Mouse (Mus musculus) C2C12 (cell line): ENCODE data around the gene Fam151a. TPM values are rescaled to one million over a fixed set of nuclear protein-coding genes. Genes with fewer than 3 reads are reported as not detected.
"Not testable (repeated sequence)": the region's sequence is repeated elsewhere in the genome, so short reads cannot be mapped to it uniquely, and the experiment has no call there.

Source experiments
- H3K27me3 ChIP-seq: one replicate; pipeline ENCODE4 v1.6.1; 2011; ENCODE audit not compliant: control insufficient read depth, insufficient read depth, insufficient read length
- H3K36me3 ChIP-seq: one replicate; pipeline ENCODE4 v1.6.1; 2011; ENCODE audit not compliant: control insufficient read depth, insufficient read depth
- H3K4me3 ChIP-seq: one replicate; pipeline ENCODE4 v1.5.1; 2011; ENCODE audit warnings: mild to moderate bottlenecking, control low read depth; ENCODE audit not compliant: poor library complexity, insufficient read depth, severe bottlenecking
- H3K79me2 ChIP-seq: one replicate; pipeline ENCODE4 v1.6.1; 2011; ENCODE audit not compliant: control insufficient read depth, insufficient read depth
- H3K79me3 ChIP-seq: one replicate; pipeline ENCODE4 v1.6.1; 2011; ENCODE audit warnings: low read depth, control low read depth
- H3ac ChIP-seq: one replicate; pipeline ENCODE3; 2011; ENCODE audit warnings: low read depth; ENCODE audit not compliant: control insufficient read depth, insufficient read length
- CEBPB ChIP-seq: IDR thresholded peaks from one replicate; pipeline ENCODE4 v1.6.1; 2011; ENCODE audit warnings: low read depth, mild to moderate bottlenecking, control low read depth, moderate library complexity
- CTCF ChIP-seq: IDR thresholded peaks from one replicate; pipeline ENCODE4 v1.5.1; 2011; ENCODE audit not compliant: control insufficient read depth, insufficient read depth, insufficient read length
- FOSL1 ChIP-seq: IDR thresholded peaks from one replicate; pipeline ENCODE4 v1.8.0; 2011; ENCODE audit warnings: mild to moderate bottlenecking, low read length; ENCODE audit not compliant: poor library complexity, insufficient read depth, severe bottlenecking
- MAX ChIP-seq: IDR thresholded peaks from one replicate; pipeline ENCODE4 v1.6.1; 2011; ENCODE audit warnings: mild to moderate bottlenecking, control low read depth
- MYOD1 ChIP-seq: IDR thresholded peaks from one replicate; pipeline ENCODE4 v1.6.1; 2011; ENCODE audit warnings: low read depth; ENCODE audit not compliant: control insufficient read depth, insufficient read length
- MYOG ChIP-seq: IDR thresholded peaks from one replicate; pipeline ENCODE4 v1.6.1; 2011; ENCODE audit not compliant: control insufficient read depth, insufficient read length; ENCODE audit errors: extremely low read depth
- USF1 ChIP-seq: IDR thresholded peaks from one replicate; pipeline ENCODE4 v1.6.1; 2011; ENCODE audit warnings: low read depth, mild to moderate bottlenecking, control low read depth, moderate library complexity
- polyA plus RNA-seq: library from polyadenylated mRNA; unstranded; fragments of >200 nt; fragmentation: generic; extraction: Trizol; gene quantifications from one replicate; pipeline ENCODE4 v1.2.1, GENCODE M21; 2012; ENCODE audit warnings: missing spikeins

Fam151a gene
- polyA plus RNA-seq, 1 experiment = not detected

- TF ChIP-seq CTCF (no peak), USF1 (no peak), CEBPB (no peak), MAX (no peak), FOSL1 (no peak), MYOG (no peak), MYOD1 (no peak)
- H3ac ChIP-seq = no peak overlapping the region
- H3K4me3 ChIP-seq = no peak overlapping the region
- H3K79me3 ChIP-seq = no peaks in the 10 kb centered on the region
- no peaks in the 10 kb centered on the region for H3K27me3 ChIP-seq
- H3K36me3 ChIP-seq = no peaks in the 10 kb centered on the region
- no peaks in the 10 kb centered on the region for H3K79me2 ChIP-seq
Measured at GRCm38 (mm10) chr4:106792276-106792675, 58.6 kb downstream of the Fam151a start.

GRCm38 (mm10) chr4:106793826-106794225, 60.1 kb downstream of the Fam151a start:
- not testable (repeated sequence) for H3ac ChIP-seq, H3K79me3 ChIP-seq, H3K79me2 ChIP-seq, H3K4me3 ChIP-seq, H3K36me3 ChIP-seq, H3K27me3 ChIP-seq

DNA sequence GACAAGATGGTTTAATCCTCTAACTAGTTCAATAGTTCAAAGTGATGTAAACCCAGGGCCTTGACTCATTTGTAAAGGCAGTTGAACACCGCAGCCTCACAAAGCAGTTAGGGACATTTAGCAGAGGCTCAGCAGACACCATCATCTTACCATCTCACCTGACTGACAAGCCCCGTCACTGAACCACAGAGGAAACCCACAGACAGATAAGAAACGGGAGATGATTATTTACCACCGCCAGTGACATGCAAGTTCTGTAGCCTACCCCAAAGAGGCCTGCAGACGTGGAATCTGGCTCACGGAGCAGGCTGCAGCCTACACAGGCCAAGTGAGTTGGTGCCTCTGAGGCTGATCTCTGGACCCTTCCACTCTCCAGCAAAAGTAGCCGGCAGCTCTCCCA, 60.6 kb downstream of the Fam151a start:
- no peaks in the 10 kb centered on the region for H3K36me3 ChIP-seq
- H3K79me3 ChIP-seq = no peaks in the 10 kb centered on the region
- H3K27me3 ChIP-seq = no peaks in the 10 kb centered on the region
- no peak overlapping the region for H3ac ChIP-seq
- no peak overlapping the region for H3K4me3 ChIP-seq
- no peaks in the 10 kb centered on the region for H3K79me2 ChIP-seq
- no peak for TF ChIP-seq MYOG
- no peak for TF ChIP-seq CEBPB
- no peak for TF ChIP-seq USF1
- no peak for TF ChIP-seq CTCF

- TF ChIP-seq MYOD1 = no peak
- no peak for TF ChIP-seq MYOG
- TF ChIP-seq CEBPB = no peak
- TF ChIP-seq FOSL1 = no peak
- no peak for TF ChIP-seq CTCF
- H3K79me3 ChIP-seq = no peaks in the 10 kb centered on the region
- no peaks in the 10 kb centered on the region for H3K79me2 ChIP-seq
- H3K36me3 ChIP-seq = no peaks in the 10 kb centered on the region
- H3ac ChIP-seq = no peak overlapping the region
- no peak overlapping the region for H3K4me3 ChIP-seq
- H3K27me3 ChIP-seq = no peaks in the 10 kb centered on the region
Measured at GRCm38 (mm10) chr4:106795289-106795688, 61.6 kb downstream of the Fam151a start.

Other genes with a start within 250 kb of the Fam151a start
- gene Bsnd, start 241.6 kb upstream of the Fam151a start, polyA plus RNA-seq = not detected
- gene Dhcr24, start 172.9 kb upstream of the Fam151a start, polyA plus RNA-seq = 113 TPM
- not detected for gene Lexm, start 116.6 kb upstream of the Fam151a start, polyA plus RNA-seq
- not detected for gene Ttc22, start 111.5 kb upstream of the Fam151a start, polyA plus RNA-seq
- gene Pars2, start 82.8 kb upstream of the Fam151a start, polyA plus RNA-seq = 7.6 TPM
- 24.7 TPM for gene Ttc4, start 54.9 kb upstream of the Fam151a start, polyA plus RNA-seq
- gene Mroh7, start 3.0 kb upstream of the Fam151a start, polyA plus RNA-seq = not detected
- 0.54 TPM for gene Acot11, start 71.1 kb downstream of the Fam151a start, polyA plus RNA-seq
- 74.7 TPM for gene Ssbp3, start 176.8 kb downstream of the Fam151a start, polyA plus RNA-seq